Mouse (Mus musculus) embryonic fibroblast, embryonic 13.5 days (primary cell): ENCODE results near the gene Camk2d. TPM values are rescaled to one million over a fixed set of nuclear protein-coding genes. Genes with fewer than 3 reads are reported as not detected.

Experiments used
- H3K27ac ChIP-seq: 2 replicates; pipeline ENCODE4 v1.5.1; 2012; ENCODE audit warnings: low read length, control low read depth, inconsistent platforms; ENCODE audit not compliant: insufficient read depth
- H3K4me1 ChIP-seq: 2 replicates; pipeline ENCODE4 v1.6.1; 2011; ENCODE audit warnings: low read length; ENCODE audit not compliant: control insufficient read depth, insufficient read depth
- H3K4me3 ChIP-seq: 2 replicates; pipeline ENCODE4 v1.5.1; 2011; ENCODE audit warnings: mild to moderate bottlenecking, control low read depth, low read length; ENCODE audit not compliant: insufficient read depth
- CTCF ChIP-seq: IDR thresholded peaks from 2 replicates; pipeline ENCODE4 v1.5.1; 2011; ENCODE audit warnings: mild to moderate bottlenecking, control low read depth, low read length, moderate library complexity, borderline replicate concordance; ENCODE audit not compliant: insufficient read depth
- POLR2A ChIP-seq: IDR thresholded peaks from 2 replicates; pipeline ENCODE4 v1.6.1; 2011; ENCODE audit warnings: low read depth, mild to moderate bottlenecking, control low read depth, low read length, moderate library complexity
- polyA plus RNA-seq: library from polyadenylated mRNA; stranded (reverse); fragments of >200 nt; gene quantifications from 2 replicates; pipeline ENCODE4 v1.2.4, GENCODE M21; 2011; ENCODE audit warnings: low read depth; ENCODE audit not compliant: missing spikeins, insufficient read length

The Camk2d gene
- polyA plus RNA-seq, 1 experiment = 186 TPM

- peaks cover 30% of the 10 kb centered on the region for H3K4me1 ChIP-seq
- 0 out of 2 replicates have a peak overlapping the region, but pooled peaks have one; percentile 20 for H3K27ac ChIP-seq
- no peak overlapping the region for H3K4me3 ChIP-seq
- no peak for TF ChIP-seq CTCF
- no peak for TF ChIP-seq POLR2A
Measured at GRCm38 (mm10) chr3:126609795-126610451, 13.8 kb downstream of the Camk2d start.

- peaks cover 30% of the 10 kb centered on the region for H3K4me1 ChIP-seq
- TF ChIP-seq CTCF (no peak), POLR2A (no peak)
- no peak overlapping the region for H3K4me3 ChIP-seq
- peak overlapping the region; percentile 85 for H3K27ac ChIP-seq
Measured at GRCm38 (mm10) chr3:126611624-126612023, 15.5 kb downstream of the Camk2d start.

GRCm38 (mm10) chr3:126612748-126613509 lies 16.8 kb downstream of the Camk2d start:
- H3K4me1 ChIP-seq = peaks cover 30% of the 10 kb centered on the region
- no peak for TF ChIP-seq CTCF
- no peak for TF ChIP-seq POLR2A
- no peak overlapping the region for H3K4me3 ChIP-seq
- peak overlapping the region; percentile 40 for H3K27ac ChIP-seq

GRCm38 (mm10) chr3:126613510-126614128 lies 17.5 kb downstream of the Camk2d start:
- H3K27ac ChIP-seq = no peak overlapping the region
- peaks cover 30% of the 10 kb centered on the region for H3K4me1 ChIP-seq
- TF ChIP-seq POLR2A (no peak), CTCF (no peak)
- no peak overlapping the region for H3K4me3 ChIP-seq

- TF ChIP-seq POLR2A (no peak), CTCF (no peak)
- no peak overlapping the region for H3K4me3 ChIP-seq
- H3K4me1 ChIP-seq = peaks cover 22% of the 10 kb centered on the region
- no peak overlapping the region; the same call in 1 of the 2 replicates for H3K27ac ChIP-seq
Measured at GRCm38 (mm10) chr3:126615306-126615705, 19.2 kb downstream of the Camk2d start.

- Histone ChIP-seq H3K4me3 (no peak overlapping the region), H3K4me1 (no peaks in the 10 kb centered on the region; the same call in 1 of the 2 replicates), H3K27ac (no peak overlapping the region)
- TF ChIP-seq CTCF = no peak
- TF ChIP-seq POLR2A = no peak
Measured at GRCm38 (mm10) chr3:126620152-126620551, 24.1 kb downstream of the Camk2d start.

GRCm38 (mm10) chr3:126622509-126622908 lies 26.4 kb downstream of the Camk2d start:
- Histone ChIP-seq H3K4me3 (no peak overlapping the region), H3K27ac (no peak overlapping the region), H3K4me1 (peaks cover 2% of the 10 kb centered on the region; the same call in 1 of the 2 replicates)
- no peak for TF ChIP-seq CTCF
- no peak for TF ChIP-seq POLR2A

- peak overlapping the region; percentile 35; the same call in 1 of the 2 replicates for H3K27ac ChIP-seq
- no peak for TF ChIP-seq POLR2A
- TF ChIP-seq CTCF = no peak
- no peak overlapping the region for H3K4me3 ChIP-seq
- H3K4me1 ChIP-seq = peaks cover 4% of the 10 kb centered on the region; the same call in 1 of the 2 replicates
Measured at GRCm38 (mm10) chr3:126624994-126625763, 29.1 kb downstream of the Camk2d start.

- H3K4me1 ChIP-seq = peaks cover 7% of the 10 kb centered on the region; the same call in 1 of the 2 replicates
- TF ChIP-seq POLR2A (no peak), CTCF (no peak)
Measured at GRCm38 (mm10) chr3:126625764-126626040, 29.6 kb downstream of the Camk2d start.

More at GRCm38 (mm10) chr3:126625764-126626040, 29.6 kb downstream of the Camk2d start:
- H3K27ac ChIP-seq = no peak overlapping the region
- no peak overlapping the region for H3K4me3 ChIP-seq
